Mouse (Mus musculus) embryonic facial prominence, embryonic 13.5 days (tissue): ENCODE results near the gene Ralgapa2. TPM values are rescaled to one million over a fixed set of nuclear protein-coding genes. Genes with fewer than 3 reads are reported as not detected.

Experiments used
- ATAC-seq: fragments of 200-750 bp; cut with Nextera tagmentation; 2 replicates; pipeline ENCODE4 v1.8.0; 2017; ENCODE audit warnings: low read depth; ENCODE audit not compliant: insufficient number of reproducible peaks, insufficient read depth, low FRiP score, low TSS enrichment
- H3K27ac ChIP-seq: fragments of 300-500 bp; sonication (generic); 2 replicates; pipeline ENCODE4 v1.5.1; 2015; ENCODE audit warnings: moderate library complexity, mild to moderate bottlenecking, inconsistent platforms
- H3K27me3 ChIP-seq: fragments of 300-500 bp; sonication (generic); 2 replicates; pipeline ENCODE4 v1.6.1; 2015; ENCODE audit warnings: mild to moderate bottlenecking, inconsistent platforms
- H3K36me3 ChIP-seq: fragments of 300-500 bp; sonication (generic); 2 replicates; pipeline ENCODE4 v1.6.1; 2015; ENCODE audit warnings: mild to moderate bottlenecking, inconsistent platforms
- H3K4me1 ChIP-seq: fragments of 300-500 bp; sonication (generic); 2 replicates; pipeline ENCODE4 v1.6.1; 2015; ENCODE audit warnings: inconsistent platforms
- H3K4me2 ChIP-seq: fragments of 300-500 bp; sonication (generic); 2 replicates; pipeline ENCODE4 v1.6.1; 2015; ENCODE audit warnings: moderate library complexity, mild to moderate bottlenecking, inconsistent platforms
- H3K4me3 ChIP-seq: fragments of 300-500 bp; sonication (generic); 2 replicates; pipeline ENCODE4 v1.5.1; 2015; ENCODE audit warnings: mild to moderate bottlenecking, inconsistent platforms
- H3K9ac ChIP-seq: fragments of 300-500 bp; sonication (generic); 2 replicates; pipeline ENCODE4 v1.6.1; 2015; ENCODE audit warnings: mild to moderate bottlenecking, inconsistent platforms
- H3K9me3 ChIP-seq: fragments of 300-500 bp; sonication (generic); 2 replicates; pipeline ENCODE4 v1.6.1; 2016; ENCODE audit warnings: inconsistent platforms
- WGBS: fragments of 180-500 bp; shearing (Covaris S2); methylation state at CpG from one replicate; pipeline ENCODE4 v1.1.7; 2015; ENCODE audit warnings: mixed read lengths; 5-methylcytosine and 5-hydroxymethylcytosine counted together
- polyA plus RNA-seq: library from polyadenylated mRNA; unstranded; fragments of >200 nt; fragmentation: Nextera tagmentation; extraction: Ambion mirVana; gene quantifications from 2 replicates; pipeline ENCODE4 v1.2.1, GENCODE M21; 2015

Ralgapa2 gene
- polyA plus RNA-seq, 1 experiment from 2014 or later, result 8.1 TPM

GRCm38 (mm10) chr2:146250236-146250904, 261.8 kb downstream of the Ralgapa2 start:
- H3K27ac ChIP-seq, result no peak overlapping the region
- H3K27me3 ChIP-seq, result no peaks in the 10 kb centered on the region
- 77% methylated on average over 6 of the region's 6 CpGs for WGBS
- H3K4me3 ChIP-seq, result no peak overlapping the region
- no peak overlapping the region for H3K4me2 ChIP-seq
- H3K9ac ChIP-seq, result no peak overlapping the region
- no peaks in the 10 kb centered on the region for H3K9me3 ChIP-seq
- H3K4me1 ChIP-seq, result peaks cover 11% of the 10 kb centered on the region
- H3K36me3 ChIP-seq, result no peaks in the 10 kb centered on the region
- ATAC-seq, result no peak

GRCm38 (mm10) chr2:146249033-146249432, 263.1 kb downstream of the Ralgapa2 start:
- 75% methylated on average over 7 of the region's 7 CpGs for WGBS
- Histone ChIP-seq H3K4me3 (no peak overlapping the region), H3K27ac (no peak overlapping the region), H3K36me3 (peaks cover 3% of the 10 kb centered on the region; the same call in 1 of the 2 replicates), H3K9me3 (no peaks in the 10 kb centered on the region), H3K9ac (no peak overlapping the region), H3K4me2 (no peak overlapping the region), H3K4me1 (peaks cover 11% of the 10 kb centered on the region), H3K27me3 (no peaks in the 10 kb centered on the region)
- no peak for ATAC-seq

- Histone ChIP-seq H3K36me3 (peaks cover 3% of the 10 kb centered on the region; the same call in 1 of the 2 replicates), H3K4me2 (no peak overlapping the region), H3K4me3 (no peak overlapping the region), H3K4me1 (peaks cover 11% of the 10 kb centered on the region), H3K9ac (no peak overlapping the region), H3K27me3 (no peaks in the 10 kb centered on the region), H3K9me3 (no peaks in the 10 kb centered on the region), H3K27ac (no peak overlapping the region)
- WGBS, result 43% methylated on average over 6 of the region's 6 CpGs
- no peak for ATAC-seq
Observed at GRCm38 (mm10) chr2:146247576-146247975, 264.6 kb downstream of the Ralgapa2 start.

- no peak overlapping the region for H3K9ac ChIP-seq
- H3K4me2 ChIP-seq, result no peak overlapping the region
- no peak for ATAC-seq
- no peaks in the 10 kb centered on the region for H3K27me3 ChIP-seq
- no peak overlapping the region for H3K4me3 ChIP-seq
- H3K4me1 ChIP-seq, result peaks cover 11% of the 10 kb centered on the region
- no peak overlapping the region for H3K27ac ChIP-seq
- H3K36me3 ChIP-seq, result peaks cover 3% of the 10 kb centered on the region; the same call in 1 of the 2 replicates
- no peaks in the 10 kb centered on the region for H3K9me3 ChIP-seq
- 70% methylated on average over 4 of the region's 4 CpGs for WGBS
Observed at GRCm38 (mm10) chr2:146246409-146247075, 265.6 kb downstream of the Ralgapa2 start.

- peaks cover 3% of the 10 kb centered on the region; the same call in 1 of the 2 replicates for H3K36me3 ChIP-seq
- 50% methylated on average over 7 of the region's 7 CpGs for WGBS
- H3K4me3 ChIP-seq, result no peak overlapping the region
Observed at GRCm38 (mm10) chr2:146245401-146245800, 266.7 kb downstream of the Ralgapa2 start.

GRCm38 (mm10) chr2:146244049-146244448, 268.1 kb downstream of the Ralgapa2 start:
- H3K27ac ChIP-seq, result no peak overlapping the region
- no peaks in the 10 kb centered on the region for H3K9me3 ChIP-seq
- no peak overlapping the region for H3K4me2 ChIP-seq
- WGBS, result 85% methylated on average over 2 of the region's 2 CpGs
- no peak overlapping the region for H3K4me3 ChIP-seq
- H3K27me3 ChIP-seq, result no peaks in the 10 kb centered on the region
- peaks cover 3% of the 10 kb centered on the region; the same call in 1 of the 2 replicates for H3K36me3 ChIP-seq
- no peak overlapping the region for H3K9ac ChIP-seq
- H3K4me1 ChIP-seq, result peaks cover 11% of the 10 kb centered on the region
- no peak for ATAC-seq

More at GRCm38 (mm10) chr2:146245401-146245800, 266.7 kb downstream of the Ralgapa2 start:
- no peak for ATAC-seq
- H3K27me3 ChIP-seq, result no peaks in the 10 kb centered on the region
- no peak overlapping the region for H3K27ac ChIP-seq
- H3K9me3 ChIP-seq, result no peaks in the 10 kb centered on the region
- peaks cover 11% of the 10 kb centered on the region for H3K4me1 ChIP-seq
- H3K9ac ChIP-seq, result no peak overlapping the region
- no peak overlapping the region for H3K4me2 ChIP-seq

GRCm38 (mm10) chr2:146239196-146239747, 272.9 kb downstream of the Ralgapa2 start:
- Histone ChIP-seq H3K27ac (no peak overlapping the region), H3K4me2 (no peak overlapping the region), H3K27me3 (no peaks in the 10 kb centered on the region), H3K9me3 (no peaks in the 10 kb centered on the region), H3K4me1 (no peaks in the 10 kb centered on the region), H3K9ac (no peak overlapping the region), H3K36me3 (peaks cover 3% of the 10 kb centered on the region; the same call in 1 of the 2 replicates), H3K4me3 (no peak overlapping the region)
- WGBS, result 89% methylated on average over 4 of the region's 4 CpGs
- no peak for ATAC-seq

GRCm38 (mm10) chr2:146231485-146231884, 280.7 kb downstream of the Ralgapa2 start:
- no peak overlapping the region for H3K4me3 ChIP-seq
- H3K36me3 ChIP-seq, result no peaks in the 10 kb centered on the region
- H3K27me3 ChIP-seq, result peaks cover 27% of the 10 kb centered on the region
- H3K4me2 ChIP-seq, result no peak overlapping the region
- no peak for ATAC-seq
- H3K27ac ChIP-seq, result no peak overlapping the region
- no peak overlapping the region for H3K9ac ChIP-seq
- H3K4me1 ChIP-seq, result 0 out of 2 replicates have a peak, but pooled peaks cover 4% of the 10 kb centered on the region
- no peaks in the 10 kb centered on the region for H3K9me3 ChIP-seq
- 74% methylated on average over 2 of the region's 2 CpGs for WGBS

GRCm38 (mm10) chr2:146228435-146228834, 283.7 kb downstream of the Ralgapa2 start:
- H3K27ac ChIP-seq, result no peak overlapping the region
- no peak overlapping the region for H3K9ac ChIP-seq
- H3K9me3 ChIP-seq, result no peaks in the 10 kb centered on the region
- H3K4me2 ChIP-seq, result no peak overlapping the region
- H3K4me3 ChIP-seq, result no peak overlapping the region
- peaks cover 57% of the 10 kb centered on the region for H3K27me3 ChIP-seq
- H3K36me3 ChIP-seq, result no peaks in the 10 kb centered on the region
- H3K4me1 ChIP-seq, result peaks cover 6% of the 10 kb centered on the region
- ATAC-seq, result no peak
- WGBS, result 62% methylated on average over 2 of the region's 2 CpGs

GRCm38 (mm10) chr2:146227646-146228045, 284.5 kb downstream of the Ralgapa2 start:
- Histone ChIP-seq H3K9me3 (no peaks in the 10 kb centered on the region), H3K4me3 (no peak overlapping the region), H3K27ac (no peak overlapping the region), H3K4me1 (peaks cover 14% of the 10 kb centered on the region), H3K9ac (no peak overlapping the region), H3K36me3 (no peaks in the 10 kb centered on the region), H3K27me3 (peaks cover 65% of the 10 kb centered on the region), H3K4me2 (no peak overlapping the region)
- 53% methylated on average over 3 of the region's 3 CpGs for WGBS
- no peak for ATAC-seq

- ATAC-seq, result no peak
- WGBS, result 5% methylated on average over 9 of the region's 9 CpGs
Observed at GRCm38 (mm10) chr2:146226484-146226883, 285.7 kb downstream of the Ralgapa2 start.

More at GRCm38 (mm10) chr2:146226484-146226883, 285.7 kb downstream of the Ralgapa2 start:
- no peaks in the 10 kb centered on the region for H3K36me3 ChIP-seq
- H3K27ac ChIP-seq, result no peak overlapping the region
- no peak overlapping the region for H3K9ac ChIP-seq
- no peaks in the 10 kb centered on the region for H3K9me3 ChIP-seq
- H3K4me2 ChIP-seq, result no peak overlapping the region
- peaks cover 23% of the 10 kb centered on the region for H3K4me1 ChIP-seq
- H3K4me3 ChIP-seq, result no peak overlapping the region
- H3K27me3 ChIP-seq, result peaks cover 76% of the 10 kb centered on the region
